Mouse (Mus musculus) thymus, postnatal 36 days (tissue): ENCODE measurements around the gene Tnip3.

Source experiments
- DNase-seq, 2 experiments: peaks; one replicate each; pipeline ENCODE4 v3.0.0; 2022; ENCODE audit warnings: mixed read lengths in 2 of 2

Tnip3 gene

GRCm38 (mm10) chr6:65525192-65525591 is at the start of gene Tnip3:
Gene Tnip3, plus strand, starts transcription at chr6:65525313.
- no peak for DNase-seq

GRCm38 (mm10) chr6:65498786-65499185 is 26.3 kb upstream of the Tnip3 start:
- DNase-seq: no peak

GRCm38 (mm10) chr6:65510051-65510669 is 15.0 kb upstream of the Tnip3 start:
- peak; percentile 68 to 69 for DNase-seq

GRCm38 (mm10) chr6:65513813-65514212 is 11.3 kb upstream of the Tnip3 start:
- DNase-seq: no peak

- no peak for DNase-seq
Observed at GRCm38 (mm10) chr6:65516759-65517158, 8.4 kb upstream of the Tnip3 start.

GRCm38 (mm10) chr6:65520821-65521220 is 4.3 kb upstream of the Tnip3 start:
- DNase-seq: no peak

- DNase-seq: no peak
Observed at GRCm38 (mm10) chr6:65527892-65528291, 2.8 kb downstream of the Tnip3 start.

GRCm38 (mm10) chr6:65531232-65531848 is 6.2 kb downstream of the Tnip3 start:
- DNase-seq: no peak

- DNase-seq: no peak
Observed at GRCm38 (mm10) chr6:65533687-65534086, 8.6 kb downstream of the Tnip3 start.

GRCm38 (mm10) chr6:65537327-65537884 is 12.3 kb downstream of the Tnip3 start:
- DNase-seq: no peak

- no peak for DNase-seq
Observed at GRCm38 (mm10) chr6:65538022-65538652, 13.0 kb downstream of the Tnip3 start.

- no peak for DNase-seq
Observed at GRCm38 (mm10) chr6:65538921-65539320, 13.8 kb downstream of the Tnip3 start.

GRCm38 (mm10) chr6:65540138-65540537 is 15.0 kb downstream of the Tnip3 start:
- DNase-seq: no peak

- no peak for DNase-seq
Observed at GRCm38 (mm10) chr6:65541094-65541493, 16.0 kb downstream of the Tnip3 start.

GRCm38 (mm10) chr6:65542391-65542790 is 17.3 kb downstream of the Tnip3 start:
- DNase-seq: no peak

- no peak for DNase-seq
Observed at GRCm38 (mm10) chr6:65542913-65543312, 17.8 kb downstream of the Tnip3 start.

GRCm38 (mm10) chr6:65563887-65564656 is 39.0 kb downstream of the Tnip3 start:
- peak in 1 of 2 experiments; percentile 6 for DNase-seq

- peak in 1 of 2 experiments; percentile 13 for DNase-seq
Observed at GRCm38 (mm10) chr6:65564657-65565039, 39.5 kb downstream of the Tnip3 start.

- peak in 1 of 2 experiments; percentile 17 for DNase-seq
Observed at GRCm38 (mm10) chr6:65569741-65570140, 44.6 kb downstream of the Tnip3 start.

- no peak for DNase-seq
Observed at GRCm38 (mm10) chr6:65578151-65578973, 53.2 kb downstream of the Tnip3 start.

- DNase-seq: no peak
Observed at GRCm38 (mm10) chr6:65583029-65583428, 57.9 kb downstream of the Tnip3 start.

- no peak for DNase-seq
Observed at GRCm38 (mm10) chr6:65584870-65585332, 59.8 kb downstream of the Tnip3 start.
